Mouse (Mus musculus): Measurements from ENCODE around the gene Msh4.

GRCm38 (mm10) chr3:153904586-153904985 is 1.4 kb downstream of the Msh4 start:
- TF ChIP-seq POLR2A (IDR thresholded peaks at IDR 0.05; ENCODE audit: insufficient read depth, low read depth, low read length), result no peak
- TF ChIP-seq CTCF (IDR thresholded peaks at IDR 0.05), result peak; percentile 78
- no peak for TF ChIP-seq EP300 (IDR thresholded peaks at IDR 0.05; ENCODE audit: insufficient read depth, low read depth, low read length)

All from heart, adult 2 months (tissue).